Mouse (Mus musculus): Measurements from ENCODE around the gene Sapcd1. TPM values are rescaled to one million over a fixed set of nuclear protein-coding genes. Genes with fewer than 3 reads are reported as not detected.
A peak's percentile ranks its signal among the peaks of the same experiment; 100 is the strongest.

Gene Sapcd1
- polyA plus RNA-seq, 3 experiments from 2014 or later: 0.54 to 2.6 (median 1.4) TPM

DNA sequence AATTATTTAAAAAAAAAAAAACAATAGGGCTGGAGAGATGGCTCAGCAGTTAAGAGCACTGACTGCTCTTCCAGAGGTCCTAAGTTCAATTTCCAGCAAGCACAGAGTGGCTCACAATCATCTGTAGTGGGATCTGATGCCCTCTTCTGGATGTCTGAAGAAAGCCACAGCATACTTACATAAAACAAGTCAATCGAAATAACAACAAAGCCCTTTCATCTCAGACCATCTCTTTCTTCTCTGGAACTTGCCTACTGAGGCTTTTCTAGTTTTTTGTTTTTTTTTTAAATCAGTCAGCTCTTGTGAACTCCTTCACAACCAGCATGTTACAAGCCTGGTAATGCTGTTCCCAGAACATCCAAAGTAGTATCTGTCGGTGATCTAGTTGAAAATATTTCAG, 47.2 kb downstream of the Sapcd1 start:
- peak; percentile 52 for ATAC-seq

DNA sequence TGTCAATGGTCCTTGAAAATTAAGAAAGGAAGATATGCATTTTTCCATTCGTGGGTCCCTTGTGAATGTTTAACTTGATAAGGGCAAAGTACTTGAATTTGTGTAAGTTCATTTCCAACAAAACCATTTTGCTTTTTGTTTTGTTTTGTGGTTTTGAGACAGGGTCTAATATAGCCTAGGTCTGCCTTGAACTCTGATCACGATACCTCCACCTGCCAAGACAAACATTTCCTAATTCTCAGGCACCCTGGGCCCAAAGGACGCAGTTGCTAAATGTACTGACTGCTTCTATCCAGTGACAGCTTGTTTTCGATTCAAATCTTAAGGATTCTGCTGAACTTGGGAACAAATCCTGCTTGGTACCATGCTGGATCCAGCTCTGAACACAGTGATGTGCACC, 48.2 kb downstream of the Sapcd1 start:
- no peak for ATAC-seq

DNA sequence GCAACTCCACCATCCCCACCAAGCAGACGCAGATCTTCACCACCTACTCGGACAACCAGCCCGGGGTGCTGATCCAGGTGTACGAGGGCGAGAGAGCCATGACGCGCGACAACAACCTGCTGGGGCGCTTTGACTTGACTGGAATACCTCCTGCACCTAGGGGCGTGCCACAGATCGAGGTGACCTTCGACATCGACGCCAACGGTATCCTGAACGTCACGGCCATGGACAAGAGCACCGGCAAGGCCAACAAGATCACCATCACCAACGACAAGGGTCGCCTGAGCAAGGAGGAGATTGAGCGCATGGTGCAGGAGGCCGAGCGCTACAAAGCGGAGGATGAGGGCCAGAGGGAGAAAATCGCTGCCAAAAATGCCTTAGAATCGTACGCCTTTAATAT, 49.6 kb downstream of the Sapcd1 start:
- ATAC-seq: no peak

DNA sequence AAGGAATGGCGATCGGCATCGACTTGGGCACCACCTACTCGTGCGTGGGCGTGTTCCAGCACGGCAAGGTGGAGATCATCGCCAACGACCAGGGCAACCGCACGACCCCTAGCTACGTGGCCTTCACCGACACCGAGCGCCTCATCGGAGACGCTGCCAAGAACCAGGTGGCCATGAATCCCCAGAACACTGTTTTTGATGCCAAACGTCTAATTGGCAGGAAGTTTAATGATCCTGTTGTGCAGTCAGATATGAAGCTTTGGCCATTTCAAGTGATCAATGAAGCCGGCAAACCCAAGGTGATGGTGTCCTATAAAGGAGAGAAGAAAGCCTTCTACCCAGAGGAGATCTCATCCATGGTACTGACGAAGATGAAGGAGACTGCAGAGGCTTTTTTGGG, 50.8 kb downstream of the Sapcd1 start:
- ATAC-seq: no peak

Other genes starting within 250 kb of the Sapcd1 start
- not detected for gene Cyp21a1, start 223.5 kb downstream of the Sapcd1 start, polyA plus RNA-seq (2017; shearing (Covaris generic))
- gene Stk19, start 191.1 kb downstream of the Sapcd1 start, polyA plus RNA-seq (2017; shearing (Covaris generic)): 10 to 100 TPM; 30.4 to 44.5 (median 37.2) TPM
- gene Dxo, start 191.0 kb downstream of the Sapcd1 start, polyA plus RNA-seq (2017; shearing (Covaris generic)): 10 to 100 TPM; 23.9 to 29.0 (median 27.1) TPM
- gene Skiv2l, start 177.8 kb downstream of the Sapcd1 start, polyA plus RNA-seq (2017; shearing (Covaris generic)): 10 to 100 TPM; 28.6 to 34.2 (median 33.7) TPM
- 10 to 100 TPM; 40.1 to 65.0 (median 47.0) TPM for gene Nelfe, start 177.6 kb downstream of the Sapcd1 start, polyA plus RNA-seq (2017; shearing (Covaris generic))
- 1 to 10 TPM in 1 of 3 experiments, under 1 TPM in 2; 0.24 to 2.6 (median 0.37) TPM for gene Cfb, start 165.5 kb downstream of the Sapcd1 start, polyA plus RNA-seq (2017; shearing (Covaris generic))
- not detected for gene Zbtb12, start 148.5 kb downstream of the Sapcd1 start, polyA plus RNA-seq (2017; shearing (Covaris generic))
- under 1 TPM in 1 of 3 experiments, not detected in 2; 0.26 TPM for gene Gm20547, start 146.0 kb downstream of the Sapcd1 start, polyA plus RNA-seq (2017; shearing (Covaris generic))
- 1 to 10 TPM in 1 of 3 experiments, not detected in 2; 1.4 TPM for gene C2, start 129.8 kb downstream of the Sapcd1 start, polyA plus RNA-seq (2017; shearing (Covaris generic))
- 10 to 100 TPM; 27.1 to 32.6 (median 29.4) TPM for gene Ehmt2, start 129.5 kb downstream of the Sapcd1 start, polyA plus RNA-seq (2017; shearing (Covaris generic))
- not detected for gene Slc44a4, start 113.5 kb downstream of the Sapcd1 start, polyA plus RNA-seq (2017; shearing (Covaris generic))
- gene Neu1, start 96.8 kb downstream of the Sapcd1 start, polyA plus RNA-seq (2017; shearing (Covaris generic)): 10 to 100 TPM; 12.8 to 28.2 (median 27.6) TPM
- gene Hspa1b, start 68.8 kb downstream of the Sapcd1 start, polyA plus RNA-seq (2017; shearing (Covaris generic)): under 1 TPM; 0.53 to 0.85 (median 0.80) TPM
- under 1 TPM in 1 of 3 experiments, not detected in 2; 0.94 TPM for gene Gm20481, start 58.1 kb downstream of the Sapcd1 start, polyA plus RNA-seq (2017; shearing (Covaris generic))
- gene Hspa1a, start 55.9 kb downstream of the Sapcd1 start, polyA plus RNA-seq (2017; shearing (Covaris generic)): 1 to 10 TPM in 2 of 3 experiments, under 1 TPM in 1; 0.74 to 2.3 (median 1.1) TPM
- not detected for gene Hspa1l, start 55.3 kb downstream of the Sapcd1 start, polyA plus RNA-seq (2017; shearing (Covaris generic))
- 10 to 100 TPM; 37.7 to 67.4 (median 40.0) TPM for gene Lsm2, start 46.2 kb downstream of the Sapcd1 start, polyA plus RNA-seq (2017; shearing (Covaris generic))
- 10 to 100 TPM; 27.2 to 30.9 (median 30.8) TPM for gene Vars, start 27.0 kb downstream of the Sapcd1 start, polyA plus RNA-seq (2017; shearing (Covaris generic))
- gene Vwa7, start 11.4 kb downstream of the Sapcd1 start, polyA plus RNA-seq (2017; shearing (Covaris generic)): under 1 TPM in 2 of 3 experiments, not detected in 1; 0.10 to 0.28 TPM
- 1 to 10 TPM; 1.3 to 1.4 (median 1.4) TPM for gene Msh5, start 18.7 kb upstream of the Sapcd1 start, polyA plus RNA-seq (2017; shearing (Covaris generic))
- 100 to 1,000 TPM; 487 to 766 (median 514) TPM for gene Clic1, start 21.9 kb upstream of the Sapcd1 start, polyA plus RNA-seq (2017; shearing (Covaris generic))
- 1 to 10 TPM in 2 of 3 experiments, under 1 TPM in 1; 0.91 to 3.0 (median 1.3) TPM for gene Ddah2, start 31.0 kb upstream of the Sapcd1 start, polyA plus RNA-seq (2017; shearing (Covaris generic))
- not detected for gene Ly6g6c, start 37.4 kb upstream of the Sapcd1 start, polyA plus RNA-seq (2017; shearing (Covaris generic))
- gene Mpig6b, start 38.2 kb upstream of the Sapcd1 start, polyA plus RNA-seq (2017; shearing (Covaris generic)): not detected
- not detected for gene Ly6g6e, start 48.9 kb upstream of the Sapcd1 start, polyA plus RNA-seq (2017; shearing (Covaris generic))
- not detected for gene Ly6g6d, start 50.0 kb upstream of the Sapcd1 start, polyA plus RNA-seq (2017; shearing (Covaris generic))
- not detected for gene Ly6g6f, start 57.6 kb upstream of the Sapcd1 start, polyA plus RNA-seq (2017; shearing (Covaris generic))
- gene Abhd16a, start 61.2 kb upstream of the Sapcd1 start, polyA plus RNA-seq (2017; shearing (Covaris generic)): 10 to 100 TPM; 22.3 to 26.3 (median 25.6) TPM
- not detected for gene Ly6g5c, start 80.3 kb upstream of the Sapcd1 start, polyA plus RNA-seq (2017; shearing (Covaris generic))
- 1 to 10 TPM; 1.9 to 8.9 (median 3.9) TPM for gene Ly6g5b, start 87.4 kb upstream of the Sapcd1 start, polyA plus RNA-seq (2017; shearing (Covaris generic))
- 10 to 100 TPM; 57.1 to 87.4 (median 74.3) TPM for gene Gpank1, start 93.4 kb upstream of the Sapcd1 start, polyA plus RNA-seq (2017; shearing (Covaris generic))
- gene Csnk2b, start 94.0 kb upstream of the Sapcd1 start, polyA plus RNA-seq (2017; shearing (Covaris generic)): 100 to 1,000 TPM; 246 to 346 (median 344) TPM
- 10 to 100 TPM; 20.0 to 27.1 (median 25.1) TPM for gene D17H6S53E, start 98.4 kb upstream of the Sapcd1 start, polyA plus RNA-seq (2017; shearing (Covaris generic))
- gene Apom, start 104.0 kb upstream of the Sapcd1 start, polyA plus RNA-seq (2017; shearing (Covaris generic)): not detected
- 10 to 100 TPM; 25.4 to 33.8 (median 29.1) TPM for gene Bag6, start 107.2 kb upstream of the Sapcd1 start, polyA plus RNA-seq (2017; shearing (Covaris generic))
- 100 to 1,000 TPM in 1 of 3 experiments, 10 to 100 TPM in 2; 47.1 to 105 (median 47.2) TPM for gene Prrc2a, start 136.9 kb upstream of the Sapcd1 start, polyA plus RNA-seq (2017; shearing (Covaris generic))
- gene Aif1, start 148.1 kb upstream of the Sapcd1 start, polyA plus RNA-seq (2017; shearing (Covaris generic)): 1 to 10 TPM in 2 of 3 experiments, under 1 TPM in 1; 0.79 to 5.4 (median 2.1) TPM
- 10 to 100 TPM in 1 of 3 experiments, 1 to 10 TPM in 2; 6.4 to 11.2 (median 8.8) TPM for gene Lst1, start 160.4 kb upstream of the Sapcd1 start, polyA plus RNA-seq (2017; shearing (Covaris generic))
- 100 to 1,000 TPM; 112 to 242 (median 186) TPM for gene Ltb, start 166.4 kb upstream of the Sapcd1 start, polyA plus RNA-seq (2017; shearing (Covaris generic))
- 10 to 100 TPM; 20.9 to 28.8 (median 24.9) TPM for gene Tnf, start 174.0 kb upstream of the Sapcd1 start, polyA plus RNA-seq (2017; shearing (Covaris generic))
- gene Lta, start 177.3 kb upstream of the Sapcd1 start, polyA plus RNA-seq (2017; shearing (Covaris generic)): 100 to 1,000 TPM in 1 of 3 experiments, 10 to 100 TPM in 2; 34.4 to 113 (median 95.2) TPM
- gene Gm16181, start 192.8 kb upstream of the Sapcd1 start, polyA plus RNA-seq (2017; shearing (Covaris generic)): under 1 TPM in 2 of 3 experiments, not detected in 1; 0.67 to 0.68 TPM
- gene Atp6v1g2, start 205.6 kb upstream of the Sapcd1 start, polyA plus RNA-seq (2017; shearing (Covaris generic)): 1 to 10 TPM; 4.6 to 7.2 (median 5.9) TPM
- 1 to 10 TPM; 1.7 to 3.3 (median 1.9) TPM for gene Nfkbil1, start 207.8 kb upstream of the Sapcd1 start, polyA plus RNA-seq (2017; shearing (Covaris generic))
- 100 to 1,000 TPM; 194 to 276 (median 261) TPM for gene Ddx39b, start 213.7 kb upstream of the Sapcd1 start, polyA plus RNA-seq (2017; shearing (Covaris generic))
- gene H2-D1, start 234.7 kb upstream of the Sapcd1 start, polyA plus RNA-seq (2017; shearing (Covaris generic)): 1,000 to 10,000 TPM; 4,089 to 4,363 (median 4,119) TPM